Mouse (Mus musculus) embryonic fibroblast, embryonic 13.5 days (primary cell): ENCODE results near the gene Klf15.

Experiments used
- CTCF ChIP-seq: IDR thresholded peaks from 2 replicates; pipeline ENCODE4 v1.5.1; 2011; ENCODE audit warnings: mild to moderate bottlenecking, control low read depth, low read length, moderate library complexity, borderline replicate concordance; ENCODE audit not compliant: insufficient read depth
- POLR2A ChIP-seq: IDR thresholded peaks from 2 replicates; pipeline ENCODE4 v1.6.1; 2011; ENCODE audit warnings: low read depth, mild to moderate bottlenecking, control low read depth, low read length, moderate library complexity

DNA sequence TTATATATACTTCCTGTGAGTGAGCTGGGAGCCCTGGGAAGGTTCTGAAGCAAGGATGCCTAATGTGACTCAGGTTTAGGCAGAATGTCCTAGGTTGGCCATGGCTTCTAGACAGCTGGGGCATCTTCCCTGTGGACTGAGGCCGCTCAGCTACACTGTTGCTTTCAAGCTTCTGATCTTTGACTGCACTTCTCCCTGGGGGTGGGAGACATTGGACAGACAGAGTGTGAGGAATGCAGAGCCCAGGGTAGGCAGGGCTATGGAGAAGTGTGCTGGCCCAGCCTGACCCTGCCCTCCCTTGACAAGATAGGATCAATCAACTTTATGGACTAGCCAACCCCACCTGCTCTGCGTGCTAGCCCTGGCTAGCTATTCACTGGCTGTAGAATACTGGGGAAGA is 1.2 kb upstream of the Klf15 start:
- TF ChIP-seq CTCF (no peak), POLR2A (no peak)
